Mouse (Mus musculus) effector memory CD4-positive, alpha-beta T cell, adult 7 months (primary cell): ENCODE data around the gene Gm7138. TPM values are rescaled to one million over a fixed set of nuclear protein-coding genes. Genes with fewer than 3 reads are reported as not detected.

Experiments
- polyA plus RNA-seq: library from polyadenylated mRNA; unstranded; fragments of 100-300 nt; shearing (Covaris generic); gene quantifications from one replicate; pipeline ENCODE4 v1.2.1, GENCODE M21; 2017

Gene Gm7138
- polyA plus RNA-seq: not detected

GRCm38 (mm10) chr10:77776844-77777243 lies at the start of gene Gm7138:
Gene Gm7138, minus strand, starts transcription at chr10:77776944.

GRCm38 (mm10) chr10:77814382-77814781 lies 37.6 kb upstream of the Gm7138 start, which contains the start of gene Gm2696:
Gene Gm2696, plus strand, starts transcription at chr10:77814682.

GRCm38 (mm10) chr10:77811743-77812142 lies 35.0 kb upstream of the Gm7138 start, which contains the start of gene Gm9507:
Gene Gm9507, minus strand, starts transcription at chr10:77811843.

GRCm38 (mm10) chr10:77798921-77799508 lies 22.3 kb upstream of the Gm7138 start, which contains the start of gene Gm19668:
Gene Gm19668, minus strand, starts transcription at chr10:77799133.

DNA sequence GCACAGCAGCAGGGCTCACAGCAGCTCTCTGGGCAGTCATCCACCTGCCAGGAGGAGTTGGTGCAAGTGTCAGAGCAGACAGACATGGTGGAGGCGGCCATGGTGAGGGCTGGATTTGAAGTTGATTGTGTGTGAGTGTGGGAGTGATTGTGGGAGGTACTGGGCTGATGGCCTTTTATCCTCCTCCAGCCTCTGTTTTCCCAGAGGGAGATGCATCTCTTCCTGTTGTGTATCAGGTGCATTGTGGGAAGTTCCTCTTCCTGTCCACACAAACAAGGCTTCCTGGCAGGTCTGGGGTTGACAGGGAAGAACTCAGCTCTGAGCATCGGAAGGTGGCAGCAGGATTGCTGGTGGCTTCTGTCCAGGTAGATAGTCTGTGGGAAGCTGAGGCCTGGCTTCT lies 18.2 kb upstream of the Gm7138 start, which contains the start of gene Gm9639:
Gene Gm9639, minus strand, starts transcription at position 101 of the 400 bp plus-strand sequence.

GRCm38 (mm10) chr10:77787876-77788275 lies 11.1 kb upstream of the Gm7138 start, which contains the start of gene Gm7137:
Gene Gm7137, minus strand, starts transcription at chr10:77788200.

DNA sequence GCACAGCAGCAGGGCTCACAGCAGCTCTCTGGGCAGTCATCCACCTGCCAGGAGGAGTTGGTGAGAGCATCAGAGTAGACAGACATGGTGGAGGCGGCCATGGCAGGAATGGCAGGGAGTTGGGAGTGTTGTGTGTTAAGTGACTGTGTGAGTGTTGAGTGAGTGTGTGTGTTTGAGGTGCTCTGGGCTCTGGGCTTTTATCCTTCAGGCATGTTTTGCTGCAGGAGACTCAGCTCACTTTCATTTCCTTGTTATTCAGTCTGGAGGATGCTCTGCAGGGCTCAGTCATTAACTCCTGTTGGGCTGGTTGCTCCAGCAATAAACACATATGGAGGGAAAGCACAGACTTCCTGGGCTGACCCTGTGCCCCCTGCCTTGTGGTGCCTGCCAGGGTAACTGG lies 5.7 kb upstream of the Gm7138 start, which contains the start of gene Gm3250:
Gene Gm3250, minus strand, starts transcription at position 101 of the 400 bp plus-strand sequence.

DNA sequence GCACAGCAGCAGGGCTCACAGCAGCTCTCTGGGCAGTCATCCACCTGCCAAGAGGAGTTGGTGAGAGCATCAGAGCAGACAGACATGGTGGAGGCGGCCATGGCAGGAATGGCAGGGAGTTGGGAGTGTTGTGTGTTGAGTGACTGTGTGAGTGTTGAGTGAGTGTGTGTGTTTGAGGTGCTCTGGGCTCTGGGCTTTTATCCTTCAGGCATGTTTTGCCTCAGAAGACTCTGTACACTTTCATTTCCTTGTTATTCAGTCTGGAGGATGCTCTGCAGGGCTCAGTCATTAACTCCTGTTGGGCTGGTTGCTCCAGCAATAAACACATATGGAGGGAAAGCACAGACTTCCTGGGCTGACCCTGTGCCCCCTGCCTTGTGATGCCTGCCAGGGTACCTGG lies 5.5 kb downstream of the Gm7138 start, which contains the start of gene Gm3238:
Gene Gm3238, minus strand, starts transcription at position 101 of the 400 bp plus-strand sequence.

DNA sequence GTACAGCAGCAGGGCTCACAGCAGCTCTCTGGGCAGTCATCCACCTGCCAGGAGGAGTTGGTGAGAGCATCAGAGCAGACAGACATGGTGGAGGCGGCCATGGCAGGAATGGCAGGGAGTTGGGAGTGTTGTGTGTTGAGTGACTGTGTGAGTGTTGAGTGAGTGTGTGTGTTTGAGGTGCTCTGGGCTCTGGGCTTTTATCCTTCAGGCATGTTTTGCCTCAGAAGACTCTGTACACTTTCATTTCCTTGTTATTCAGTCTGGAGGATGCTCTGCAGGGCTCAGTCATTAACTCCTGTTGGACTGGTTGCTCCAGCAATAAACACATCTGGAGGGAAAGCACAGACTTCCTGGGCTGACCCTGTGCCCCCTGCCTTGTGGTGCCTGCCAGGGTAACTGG lies 17.2 kb downstream of the Gm7138 start, which contains the start of gene Gm3233:
Gene Gm3233, minus strand, starts transcription at position 101 of the 400 bp plus-strand sequence.

DNA sequence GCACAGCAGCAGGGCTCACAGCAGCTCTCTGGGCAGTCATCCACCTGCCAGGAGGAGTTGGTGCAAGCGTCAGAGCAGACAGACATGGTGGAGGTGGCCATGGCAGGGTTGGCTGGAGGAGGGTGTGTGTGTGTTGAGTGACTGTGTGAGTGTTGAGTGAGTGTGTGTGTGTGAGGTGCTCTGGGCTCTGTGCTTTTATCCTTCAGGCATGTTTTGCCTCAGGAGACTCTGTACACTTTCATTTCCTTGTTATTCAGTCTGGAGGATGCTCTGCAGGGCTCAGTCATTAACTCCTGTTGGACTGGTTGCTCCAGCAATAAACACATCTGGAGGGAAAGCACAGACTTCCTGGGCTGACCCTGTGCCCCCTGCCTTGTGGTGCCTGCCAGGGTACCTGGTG lies 25.5 kb downstream of the Gm7138 start, which contains the start of gene Gm9736:
Gene Gm9736, minus strand, starts transcription at position 101 of the 400 bp plus-strand sequence.

DNA sequence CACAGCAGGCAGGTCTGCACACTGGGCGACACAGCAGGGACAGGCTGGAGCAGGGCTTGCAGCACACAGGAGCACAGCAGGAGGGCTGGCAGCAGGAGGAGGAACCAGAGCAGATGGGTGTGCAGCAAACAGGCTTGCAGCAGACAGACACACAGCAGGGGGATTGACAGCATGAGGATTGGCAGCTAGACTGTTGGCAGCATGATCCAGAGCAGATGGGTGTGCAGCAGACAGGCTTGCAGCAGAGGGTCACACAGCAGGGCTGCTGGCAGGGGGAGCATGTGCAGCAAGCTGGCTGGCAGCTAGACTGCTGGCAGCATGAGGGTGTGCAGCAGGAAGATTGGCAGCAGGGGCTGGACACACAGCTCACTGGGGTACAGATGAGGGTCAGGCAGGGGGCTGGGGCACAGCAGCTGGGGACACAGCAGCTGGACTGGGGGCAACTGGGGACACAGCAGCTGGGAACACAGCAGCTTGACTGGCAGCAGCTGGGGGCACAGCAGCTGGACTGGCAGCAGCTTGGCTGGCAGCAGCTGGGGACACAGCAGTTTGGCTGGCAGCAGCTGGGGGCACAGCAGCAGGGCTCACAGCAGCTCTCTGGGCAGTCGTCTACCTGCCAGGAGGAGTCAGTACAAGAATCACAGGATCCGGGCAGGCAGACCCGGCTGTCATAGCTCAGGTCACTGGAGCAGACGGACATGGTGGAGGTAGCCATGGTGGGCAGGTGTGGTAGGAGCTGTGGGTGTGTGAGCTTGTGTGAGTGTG lies 34.6 kb downstream of the Gm7138 start, which contains the start of gene Gm18596:
Gene Gm18596, minus strand, starts transcription at position 715 of the 765 bp plus-strand sequence.

Other genes with a start within 250 kb of the Gm7138 start
- gene Itgb2, start 246.7 kb downstream of the Gm7138 start, polyA plus RNA-seq: 617 TPM
- 91.7 TPM for gene Pttg1ip, start 195.2 kb downstream of the Gm7138 start, polyA plus RNA-seq
- 96.7 TPM for gene Sumo3, start 170.8 kb downstream of the Gm7138 start, polyA plus RNA-seq
- not detected for gene Gm49325, start 170.7 kb downstream of the Gm7138 start, polyA plus RNA-seq
- 65.3 TPM for gene Ube2g2, start 154.7 kb downstream of the Gm7138 start, polyA plus RNA-seq
- 0.37 TPM for gene Tspear, start 90.4 kb downstream of the Gm7138 start, polyA plus RNA-seq
- not detected for gene Gm19402, start 86.2 kb downstream of the Gm7138 start, polyA plus RNA-seq
- gene Gm9508, start 79.7 kb downstream of the Gm7138 start, polyA plus RNA-seq: not detected
- not detected for gene Gm10272, start 70.3 kb downstream of the Gm7138 start, polyA plus RNA-seq
- gene Gm10024, start 65.5 kb downstream of the Gm7138 start, polyA plus RNA-seq: not detected
- gene Gm10142, start 61.1 kb downstream of the Gm7138 start, polyA plus RNA-seq: not detected
- not detected for gene Krtap12-1, start 56.3 kb downstream of the Gm7138 start, polyA plus RNA-seq
- gene Gm10100, start 50.5 kb downstream of the Gm7138 start, polyA plus RNA-seq: not detected
- not detected for gene Gm18596, start 34.3 kb downstream of the Gm7138 start, polyA plus RNA-seq
- not detected for gene Gm9736, start 25.6 kb downstream of the Gm7138 start, polyA plus RNA-seq
- not detected for gene Gm3233, start 17.3 kb downstream of the Gm7138 start, polyA plus RNA-seq
- gene Gm3238, start 5.6 kb downstream of the Gm7138 start, polyA plus RNA-seq: not detected
- not detected for gene Gm3250, start 5.6 kb upstream of the Gm7138 start, polyA plus RNA-seq
- gene Gm7137, start 11.3 kb upstream of the Gm7138 start, polyA plus RNA-seq: not detected
- gene Gm9639, start 18.1 kb upstream of the Gm7138 start, polyA plus RNA-seq: not detected
- not detected for gene Gm19668, start 22.2 kb upstream of the Gm7138 start, polyA plus RNA-seq
- gene Gm9507, start 34.9 kb upstream of the Gm7138 start, polyA plus RNA-seq: not detected
- gene Gm2696, start 37.7 kb upstream of the Gm7138 start, polyA plus RNA-seq: not detected
- gene Krtap10-4, start 50.2 kb upstream of the Gm7138 start, polyA plus RNA-seq: not detected
- not detected for gene Krtap10-10, start 59.0 kb upstream of the Gm7138 start, polyA plus RNA-seq
- gene Gm36176, start 69.9 kb upstream of the Gm7138 start, polyA plus RNA-seq: not detected
- not detected for gene Gm10318, start 75.9 kb upstream of the Gm7138 start, polyA plus RNA-seq
- gene Gm3285, start 85.0 kb upstream of the Gm7138 start, polyA plus RNA-seq: not detected
- gene Lrrc3, start 125.6 kb upstream of the Gm7138 start, polyA plus RNA-seq: 0.32 TPM
- gene Trpm2, start 193.6 kb upstream of the Gm7138 start, polyA plus RNA-seq: 1.1 TPM
- 11.6 TPM for gene 1810043G02Rik, start 201.6 kb upstream of the Gm7138 start, polyA plus RNA-seq
- gene Pfkl, start 233.1 kb upstream of the Gm7138 start, polyA plus RNA-seq: 110 TPM